Mouse (Mus musculus): ENCODE measurements around the gene Erc2.

Erc2 gene

DNA sequence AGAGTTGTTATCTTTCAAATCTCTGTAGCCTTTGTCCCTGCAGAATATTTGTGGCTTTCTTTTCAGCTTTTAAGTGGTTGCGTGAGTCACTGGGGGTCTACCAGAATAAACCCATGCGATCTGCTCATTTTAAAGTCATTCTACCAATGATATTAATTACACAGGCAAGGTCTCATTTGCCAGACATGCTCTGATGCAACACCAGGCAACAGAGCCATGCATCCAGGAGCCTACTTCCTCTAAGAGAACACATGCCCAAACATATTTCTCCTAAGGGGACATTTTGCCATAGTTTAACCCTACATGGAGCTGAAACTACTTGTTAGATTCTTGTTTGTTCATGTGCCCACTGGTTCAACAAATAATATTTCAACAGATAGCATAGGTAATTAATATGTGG, 584.1 kb downstream of the Erc2 start:
- DNase-seq, result no peak

DNA sequence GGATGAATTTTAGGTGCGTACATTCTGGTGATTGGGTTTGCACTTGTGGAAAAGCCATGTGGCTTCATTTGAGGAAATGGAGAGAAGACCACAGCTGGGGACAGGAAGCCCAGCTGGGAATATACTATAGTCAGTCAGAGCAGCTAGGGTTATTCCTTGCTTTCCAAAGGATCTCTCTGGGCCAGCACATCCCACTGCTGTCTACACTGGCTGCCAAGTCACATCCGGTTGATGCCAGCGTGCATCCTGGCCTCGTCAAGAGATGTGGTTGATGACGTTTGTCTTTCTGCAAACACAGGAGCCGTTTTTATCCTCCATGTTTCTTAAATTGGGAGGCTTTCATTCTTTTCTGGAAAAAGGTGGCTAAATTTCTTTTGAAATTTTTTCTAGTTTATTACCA, 603.3 kb downstream of the Erc2 start:
- no peak for DNase-seq

DNA sequence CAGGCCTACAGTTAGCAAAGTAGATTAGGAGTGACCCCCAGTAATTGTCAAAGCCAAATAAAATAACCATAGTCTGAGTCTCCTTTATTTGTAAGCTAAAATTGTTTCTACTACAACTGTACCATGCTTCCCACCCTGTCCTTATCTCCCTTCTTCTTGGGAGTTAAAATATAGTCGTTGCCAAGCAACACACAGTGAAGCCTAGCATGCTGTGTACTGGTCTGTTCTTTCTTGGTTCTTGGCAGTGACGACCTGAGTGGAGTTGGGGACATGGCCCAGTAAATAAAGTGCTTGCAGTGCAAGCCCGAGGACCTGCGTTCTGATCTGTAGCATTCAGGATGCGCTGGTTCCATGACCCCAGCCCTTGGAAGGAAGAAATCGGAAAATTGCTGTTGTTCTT, 608.3 kb downstream of the Erc2 start:
- DNase-seq, result no peak

GRCm38 (mm10) chr14:28231241-28231640, 609.0 kb downstream of the Erc2 start:
- DNase-seq, result no peak

GRCm38 (mm10) chr14:28238336-28239048, 616.3 kb downstream of the Erc2 start:
- DNase-seq, result no peak

DNA sequence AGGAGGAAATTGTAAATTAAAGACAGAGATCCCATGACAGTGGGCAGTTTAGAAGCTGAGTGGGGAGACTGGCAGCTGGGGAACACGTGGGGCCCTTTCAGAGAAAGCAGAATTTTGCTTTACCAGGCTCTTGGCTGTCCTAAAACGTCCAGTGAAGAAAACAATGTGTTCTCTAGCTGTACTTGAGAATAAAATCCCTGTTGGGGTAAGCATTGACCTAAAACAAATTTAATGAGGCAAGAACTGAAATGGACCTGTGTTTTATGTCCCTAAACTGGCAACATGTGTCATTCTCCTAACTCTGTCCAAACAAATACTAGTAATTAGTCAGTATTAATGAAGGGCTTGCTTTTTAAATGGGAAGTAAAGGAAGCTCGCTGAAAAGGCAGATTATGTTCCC, 617.9 kb downstream of the Erc2 start:
- no peak for DNase-seq

- no peak for DNase-seq
Measured at GRCm38 (mm10) chr14:28242743-28243142, 620.5 kb downstream of the Erc2 start.

DNA sequence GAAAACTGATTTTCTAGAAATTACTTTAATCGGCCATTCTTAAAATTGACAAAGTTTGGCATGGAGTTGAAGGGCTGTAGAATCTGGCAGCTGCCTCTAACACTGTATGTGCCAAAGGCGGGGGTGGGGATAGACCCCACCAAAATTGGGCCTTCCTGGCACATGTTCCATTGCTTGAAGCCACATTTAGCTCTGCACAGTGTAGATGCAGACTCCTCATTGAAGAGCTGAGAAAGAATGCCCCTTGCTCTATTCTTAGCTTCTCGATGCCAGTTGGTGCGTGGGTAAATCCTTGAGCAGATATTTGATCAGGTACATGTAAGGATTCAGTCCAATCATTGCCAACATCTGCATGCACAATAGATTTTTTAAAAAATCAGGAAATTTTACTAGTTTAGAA, 621.2 kb downstream of the Erc2 start:
- no peak for DNase-seq

DNA sequence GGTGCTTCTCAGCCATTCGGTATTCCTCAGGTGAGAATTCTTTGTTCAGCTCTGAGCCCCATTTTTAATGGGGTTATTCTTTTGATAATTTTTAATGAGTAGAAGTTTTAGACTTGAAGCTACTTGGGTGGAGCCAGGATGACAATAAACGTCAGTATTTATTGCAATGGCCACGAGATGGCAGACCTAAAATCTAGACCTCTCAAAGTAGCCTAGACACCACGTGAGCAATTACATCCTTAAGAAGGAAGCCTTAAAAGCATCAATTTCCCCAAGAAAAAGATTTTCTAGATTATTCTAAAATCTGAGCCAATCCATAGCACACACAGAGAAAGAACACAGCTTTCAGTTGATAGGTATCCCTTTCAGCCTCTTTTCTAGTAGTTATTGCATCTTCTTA, 640.5 kb downstream of the Erc2 start:
- no peak for DNase-seq

DNA sequence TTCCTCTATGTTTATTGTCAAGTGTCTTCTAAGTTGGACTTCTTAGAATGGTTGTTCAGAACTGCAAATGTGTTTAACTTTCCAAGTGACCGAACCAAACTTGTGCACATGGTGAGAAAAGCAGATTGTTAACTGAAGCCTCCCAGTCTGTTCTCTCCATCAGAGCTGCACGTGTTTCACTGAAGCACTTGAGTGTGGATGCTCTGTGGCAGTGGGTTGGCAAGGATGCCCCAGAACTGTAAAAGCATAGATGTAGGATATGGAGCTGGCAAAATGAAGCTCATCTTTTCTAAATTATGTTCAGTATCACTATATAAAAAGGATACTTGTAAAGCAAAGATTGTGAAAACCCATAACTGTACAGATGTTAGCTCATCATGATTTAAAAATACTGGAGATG, 645.1 kb downstream of the Erc2 start:
- no peak for DNase-seq

- no peak for DNase-seq
Measured at GRCm38 (mm10) chr14:28271846-28272245, 649.6 kb downstream of the Erc2 start.

- no peak for DNase-seq
Measured at GRCm38 (mm10) chr14:28273669-28274068, 651.4 kb downstream of the Erc2 start.

GRCm38 (mm10) chr14:28274826-28275225, 652.6 kb downstream of the Erc2 start:
- no peak for DNase-seq

DNA sequence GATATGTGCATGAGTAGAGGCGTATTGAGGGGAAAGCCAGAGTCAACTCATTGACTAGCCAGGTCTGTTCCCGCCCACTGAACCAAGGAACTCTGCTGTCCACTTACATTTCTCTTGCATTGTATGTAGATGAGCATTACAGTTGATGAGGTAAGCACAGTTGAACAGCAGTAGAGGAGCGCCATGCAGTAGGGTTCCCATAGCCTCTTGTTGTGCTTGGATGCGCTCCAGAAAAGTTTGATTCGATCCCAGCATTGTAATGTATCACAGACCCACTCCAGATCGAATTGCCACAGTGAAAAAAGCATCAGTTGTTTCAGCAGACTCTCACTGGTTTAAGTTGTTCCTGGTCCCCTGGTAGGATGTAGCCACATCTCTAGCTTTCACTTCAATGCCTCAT, 656.7 kb downstream of the Erc2 start:
- no peak for DNase-seq

- DNase-seq, result no peak
Measured at GRCm38 (mm10) chr14:28280376-28280775, 658.1 kb downstream of the Erc2 start.

DNA sequence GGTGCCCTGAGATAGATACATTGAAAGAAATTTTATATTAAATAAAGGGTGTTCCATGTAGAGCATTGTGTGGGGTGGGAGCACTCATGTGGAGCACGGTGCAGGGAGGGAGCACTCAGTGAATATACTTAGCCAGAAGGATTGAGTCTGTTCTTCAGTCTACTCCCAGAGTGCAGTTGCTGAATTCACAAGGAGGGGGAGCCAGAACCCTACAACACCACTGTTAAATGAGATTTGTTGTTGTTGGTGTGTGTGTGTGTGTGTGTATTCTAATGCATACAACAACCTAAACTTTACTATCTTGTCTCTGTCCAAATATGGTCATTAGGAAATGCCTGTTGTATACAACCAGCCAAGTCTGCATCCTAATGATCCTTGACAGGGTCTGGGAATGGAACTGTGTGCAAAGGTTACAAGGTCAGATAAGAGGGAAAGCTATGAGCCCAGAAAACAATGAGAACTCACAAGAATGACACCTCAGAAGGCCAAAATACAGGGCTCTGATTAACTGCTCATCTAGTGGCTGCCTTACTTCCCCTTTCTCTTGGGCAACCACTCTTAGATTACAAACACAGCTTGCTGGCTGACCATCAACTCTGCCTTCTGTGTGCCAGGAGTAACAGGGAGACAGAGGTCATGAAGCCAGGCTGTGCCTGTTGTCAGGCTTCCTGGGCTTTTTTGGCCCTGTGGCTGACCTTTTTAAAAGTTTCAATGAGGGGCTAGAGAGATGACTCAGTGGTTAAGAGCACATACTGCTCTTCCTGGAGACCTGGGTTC, 661.3 kb downstream of the Erc2 start:
- no peak for DNase-seq

- DNase-seq, result peak in 1 of 2 experiments; percentile 11
Measured at GRCm38 (mm10) chr14:28286511-28286910, 664.3 kb downstream of the Erc2 start.

GRCm38 (mm10) chr14:28288196-28288595, 666.0 kb downstream of the Erc2 start:
- DNase-seq, result no peak

DNA sequence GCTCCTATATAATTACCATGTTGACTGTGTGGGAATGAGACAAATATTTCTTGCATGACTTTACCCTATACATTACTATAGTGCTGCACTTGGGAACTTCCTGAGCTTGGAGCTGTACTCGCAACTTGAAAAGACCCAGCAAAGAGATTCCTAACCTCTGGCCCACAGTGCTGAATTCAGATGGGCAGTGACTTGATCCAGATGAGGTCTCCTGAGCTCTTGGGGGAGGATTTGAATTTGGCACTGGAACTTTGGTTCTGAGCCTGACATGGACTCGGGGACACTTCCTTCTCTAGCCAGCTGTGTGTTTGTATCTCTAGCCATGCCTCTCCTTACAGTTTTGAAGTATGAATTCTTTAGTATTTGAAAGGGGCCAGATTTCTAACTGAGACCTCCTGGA, 666.7 kb downstream of the Erc2 start:
- no peak for DNase-seq

- DNase-seq, result peak in 1 of 2 experiments; percentile 12
Measured at GRCm38 (mm10) chr14:28293921-28294320, 671.7 kb downstream of the Erc2 start.

DNA sequence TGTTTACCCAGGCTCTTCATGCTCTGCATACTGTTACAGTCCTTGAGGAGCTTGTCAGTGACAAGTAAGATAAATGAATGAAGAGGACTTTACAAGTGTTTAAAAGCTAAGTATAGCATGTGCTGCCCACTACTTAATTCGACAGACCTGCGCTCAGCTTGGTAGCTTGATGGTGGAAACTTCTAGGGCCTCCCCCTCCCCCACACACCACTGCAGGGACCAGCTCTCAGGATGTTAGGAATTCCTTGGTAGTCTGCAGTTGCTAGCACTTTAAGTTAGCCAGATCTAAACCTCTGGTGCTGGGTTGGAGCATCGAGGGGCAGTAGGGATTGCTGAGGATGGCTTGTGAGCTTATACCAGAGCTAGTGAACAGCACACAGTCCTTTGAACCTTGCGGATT, 672.9 kb downstream of the Erc2 start:
- DNase-seq, result no peak

DNA sequence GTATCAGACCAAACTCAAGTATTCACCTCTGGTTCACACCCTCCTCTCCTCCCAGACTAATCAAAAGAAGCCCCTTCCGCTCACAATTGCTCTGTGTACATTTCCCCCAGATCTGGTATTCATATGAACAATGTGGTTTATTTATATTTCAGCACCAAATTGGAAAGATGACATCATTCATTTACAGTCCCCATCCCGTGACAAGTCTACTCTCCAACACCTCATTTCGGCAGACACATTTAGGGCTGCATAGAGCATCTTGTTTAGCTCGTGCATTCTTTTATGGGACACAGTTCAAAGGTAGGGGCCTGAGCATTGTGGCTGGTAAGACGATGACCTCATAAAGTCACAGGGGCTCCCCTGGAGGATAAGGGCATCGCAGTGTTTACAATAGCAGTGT, 677.9 kb downstream of the Erc2 start:
- DNase-seq, result no peak

- DNase-seq, result no peak
Measured at GRCm38 (mm10) chr14:28301251-28301650, 679.0 kb downstream of the Erc2 start.

GRCm38 (mm10) chr14:28304131-28304530, 681.9 kb downstream of the Erc2 start:
- peak in 1 of 2 experiments; percentile 13 for DNase-seq

DNA sequence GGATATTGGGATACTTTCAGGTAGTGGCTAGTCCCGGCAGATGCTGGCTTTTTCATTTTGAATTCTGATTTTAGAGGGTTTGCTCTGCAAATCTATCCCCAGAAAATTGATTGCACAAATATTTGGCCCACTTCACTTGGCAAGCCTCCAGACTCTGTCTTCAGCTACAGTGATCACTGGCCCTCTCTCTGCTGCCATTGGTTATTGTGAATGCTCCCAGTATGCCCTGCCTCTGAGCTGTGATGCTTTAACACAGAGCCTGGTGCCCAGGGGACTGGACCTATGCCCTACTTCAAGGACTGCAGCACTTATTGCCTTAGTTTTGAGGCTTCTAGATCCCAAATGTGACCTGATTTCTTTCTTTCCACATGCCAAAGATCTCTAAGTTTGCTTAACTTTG, 686.4 kb downstream of the Erc2 start:
- DNase-seq, result no peak

All from cerebellum, postnatal 25 days (tissue).